Mouse (Mus musculus) stomach, postnatal 0 days (tissue): ENCODE measurements around the gene Katnal1.

Source experiments
- CTCF ChIP-seq: IDR thresholded peaks from 2 replicates; pipeline ENCODE4 v1.5.1; 2016; ENCODE audit warnings: antibody characterized with exemption, low read depth, mild to moderate bottlenecking, moderate library complexity
- EP300 ChIP-seq: optimal IDR thresholded peaks from 2 replicates; pipeline ENCODE3; 2016; ENCODE audit warnings: antibody characterized with exemption

DNA sequence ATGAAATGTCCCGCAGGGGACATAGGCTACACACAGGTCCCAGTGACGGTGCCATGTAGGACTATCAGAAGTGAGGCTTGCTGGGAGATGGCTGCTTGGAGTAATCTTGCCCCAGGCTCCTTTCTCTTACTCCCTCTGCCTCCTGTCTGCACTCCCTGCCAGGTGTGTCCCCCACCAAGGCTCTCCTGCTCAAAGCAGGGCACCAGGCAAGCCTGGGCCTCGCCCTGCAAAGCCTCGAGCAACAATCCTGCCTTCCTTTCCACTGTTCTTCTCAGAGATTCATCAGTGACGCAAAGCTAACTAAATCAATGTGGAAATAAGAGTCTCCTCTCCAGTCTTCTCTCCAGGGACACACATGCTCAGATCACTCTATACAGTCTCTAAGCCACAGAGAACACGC lies 12.3 kb downstream of the Katnal1 start:
- TF ChIP-seq CTCF (no peak), EP300 (no peak)
